Mouse (Mus musculus) fibroblast of lung, adult 2 months (primary cell): ENCODE results near the gene Pex14.

Experiments used
- DNase-seq: peaks from one replicate; pipeline ENCODE4 v3.0.0-alpha.2; 2011; ENCODE audit warnings: low read depth

Pex14 gene

DNA sequence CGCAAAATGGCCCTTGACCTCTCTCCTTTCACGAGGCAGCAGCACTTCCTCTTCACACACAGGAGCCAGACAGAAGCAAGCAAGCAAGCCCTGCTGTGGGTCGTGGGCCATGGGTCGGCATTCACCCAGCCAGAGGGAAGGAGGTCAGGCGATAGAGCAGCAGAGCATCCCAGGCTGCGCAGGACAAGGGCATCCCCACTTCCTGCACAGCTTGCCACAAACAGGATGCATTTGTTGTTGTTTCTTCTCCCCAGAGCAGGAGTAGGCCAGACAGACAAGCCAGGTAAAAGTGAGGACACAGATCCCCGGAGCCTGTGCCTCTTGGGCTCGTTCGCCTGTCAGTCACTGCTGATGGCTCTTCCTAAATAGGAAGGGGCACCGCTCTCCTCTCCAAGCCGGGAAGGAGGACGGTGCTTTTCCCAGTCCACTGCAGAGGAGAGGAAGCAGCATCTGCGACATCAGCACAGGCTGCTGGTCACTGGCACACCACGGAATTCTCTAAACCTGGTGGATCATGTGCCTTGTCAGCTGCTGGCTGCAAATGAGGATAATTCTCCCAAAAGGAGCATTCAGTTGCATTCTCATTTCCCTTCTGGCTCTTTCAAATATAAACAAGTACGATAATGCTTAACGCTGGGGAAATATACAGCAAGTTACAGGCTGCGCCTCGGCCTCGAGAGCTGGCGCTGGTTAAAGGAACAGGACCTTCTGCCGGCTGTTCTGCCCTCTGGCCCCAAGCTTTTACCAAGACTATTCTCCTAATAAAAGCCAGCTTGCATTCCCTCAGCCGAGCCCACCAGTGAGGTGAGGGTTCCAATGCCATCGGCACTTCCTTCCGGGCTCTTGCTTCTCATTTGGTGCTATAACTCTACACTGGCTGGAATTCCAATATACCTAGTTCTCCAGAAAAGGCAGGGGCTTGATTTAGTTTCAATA lies 113.9 kb downstream of the Pex14 start:
- DNase-seq: no peak

DNA sequence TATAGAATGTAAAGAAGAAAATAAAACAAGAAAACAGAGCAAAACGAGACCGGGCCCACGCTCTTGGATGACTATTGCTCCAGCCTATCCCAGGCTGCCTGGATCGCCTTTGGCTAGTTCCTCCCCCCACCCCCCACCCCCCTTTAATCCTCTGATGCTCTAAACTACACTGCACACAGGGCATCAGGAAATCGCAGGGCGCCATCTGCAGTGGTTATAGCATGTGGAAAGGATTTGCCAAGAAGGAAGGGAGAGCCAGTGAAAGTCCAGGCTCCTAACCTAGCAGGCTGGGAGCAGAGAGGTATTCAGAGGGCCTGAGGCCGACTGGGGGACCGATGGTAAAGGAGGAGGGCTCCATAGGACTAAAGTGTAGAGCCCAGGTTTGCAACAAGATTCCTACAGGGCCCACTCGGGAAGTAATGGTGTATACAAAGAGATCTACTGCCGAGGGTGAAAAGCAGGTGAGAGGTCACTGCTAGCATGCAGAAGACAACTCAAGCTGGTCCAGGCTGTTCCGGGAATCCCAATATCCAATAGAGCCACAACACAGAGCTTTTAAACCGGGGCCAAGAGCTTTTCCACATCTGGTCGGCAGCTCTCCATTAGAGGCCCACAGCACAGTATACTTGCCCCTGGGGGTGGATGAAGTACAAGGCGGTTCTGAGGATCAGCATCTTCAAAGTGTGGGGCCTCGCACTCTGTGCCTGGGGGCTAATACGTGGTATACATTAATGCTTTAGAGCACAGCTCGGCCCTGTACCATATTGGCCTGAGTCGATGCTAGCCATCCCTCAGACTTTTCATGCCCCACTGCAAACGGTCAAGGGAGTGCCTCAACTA lies 114.8 kb downstream of the Pex14 start:
- DNase-seq: no peak

DNA sequence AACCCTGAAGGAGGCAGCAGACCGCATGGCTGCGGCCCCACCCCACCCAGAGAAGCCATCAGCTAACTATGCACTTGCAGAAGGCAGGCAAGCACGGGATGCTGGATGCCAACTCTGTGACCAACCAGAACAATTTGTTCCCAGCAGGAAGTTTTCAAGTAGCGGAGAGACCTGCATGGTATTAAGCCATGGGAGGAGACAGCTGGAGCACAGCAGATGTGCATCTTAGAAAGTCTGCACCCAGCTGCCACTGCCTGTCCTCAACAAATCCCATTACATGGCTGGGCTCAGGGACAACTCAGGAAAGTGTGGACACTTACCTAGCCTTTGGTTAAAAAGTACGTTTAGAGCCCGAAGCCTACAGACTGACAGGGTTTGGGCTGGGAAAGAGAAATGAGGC lies 117.4 kb downstream of the Pex14 start:
- no peak for DNase-seq

DNA sequence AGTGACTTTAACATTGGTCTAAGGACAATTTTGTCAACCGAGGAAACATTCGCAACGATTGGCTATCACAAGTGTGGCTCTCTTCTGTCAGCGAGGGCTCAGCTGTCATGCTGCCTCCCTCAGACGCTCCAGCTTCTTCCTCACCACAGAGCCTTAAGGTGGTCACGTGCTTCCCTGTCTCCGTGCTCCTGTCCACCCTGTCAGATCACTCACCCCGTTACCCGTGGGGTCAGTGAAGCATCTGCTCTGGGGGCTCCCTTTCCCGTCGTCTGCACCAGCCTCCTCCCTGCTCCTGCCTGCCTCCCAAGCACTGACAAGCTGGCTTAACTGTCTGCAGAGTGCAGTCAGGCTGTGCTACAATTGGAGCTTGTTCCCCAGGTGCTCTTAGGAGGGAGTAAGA lies 119.8 kb downstream of the Pex14 start:
- no peak for DNase-seq

DNA sequence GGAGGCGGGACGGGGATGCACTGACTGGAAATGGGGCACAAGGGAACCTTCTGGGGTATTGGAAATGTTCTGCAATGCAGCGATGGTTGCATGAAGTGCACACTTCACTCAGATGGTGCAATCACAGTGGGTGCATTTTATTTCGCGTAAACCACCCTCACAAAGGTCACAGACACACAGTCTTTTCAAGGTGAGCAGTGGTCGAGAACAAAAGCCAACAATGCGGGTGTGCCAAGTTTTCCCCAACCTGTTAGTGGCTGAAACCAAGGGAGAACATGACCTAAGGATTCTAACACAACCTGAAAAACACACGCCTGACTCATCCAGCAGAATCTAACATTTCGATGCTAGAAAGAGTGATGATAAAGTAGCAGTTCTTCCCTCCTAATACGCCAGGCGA lies 120.8 kb downstream of the Pex14 start:
- DNase-seq: no peak

DNA sequence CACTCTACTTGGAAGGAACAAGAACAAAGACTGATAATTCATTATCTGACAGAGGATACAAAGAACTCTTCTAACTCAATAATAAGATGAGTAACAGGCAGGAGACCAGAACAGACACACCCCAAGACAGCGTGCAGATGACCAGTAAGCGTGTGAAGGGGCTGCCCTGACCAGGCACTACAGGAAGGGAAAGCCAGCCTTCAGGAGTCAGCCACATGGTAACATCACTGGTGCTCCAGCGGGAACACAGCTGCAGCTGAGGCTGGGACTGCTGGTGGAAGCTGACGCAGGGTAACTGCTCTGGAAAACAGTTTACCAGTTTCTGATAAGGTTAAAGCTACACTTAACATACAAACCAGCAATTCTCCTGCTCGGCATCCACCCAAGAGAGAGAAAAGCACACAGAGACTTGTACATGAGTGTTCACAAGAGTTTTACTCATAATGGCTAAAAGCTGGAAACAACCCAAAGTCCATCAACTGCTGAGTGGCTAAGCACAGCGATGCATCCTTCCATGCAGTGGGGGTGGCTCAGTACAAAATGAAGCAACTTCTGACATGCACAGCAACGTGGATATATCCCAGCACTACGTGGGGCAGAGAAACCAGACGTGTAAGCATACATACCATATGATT lies 121.3 kb downstream of the Pex14 start:
- DNase-seq: no peak

DNA sequence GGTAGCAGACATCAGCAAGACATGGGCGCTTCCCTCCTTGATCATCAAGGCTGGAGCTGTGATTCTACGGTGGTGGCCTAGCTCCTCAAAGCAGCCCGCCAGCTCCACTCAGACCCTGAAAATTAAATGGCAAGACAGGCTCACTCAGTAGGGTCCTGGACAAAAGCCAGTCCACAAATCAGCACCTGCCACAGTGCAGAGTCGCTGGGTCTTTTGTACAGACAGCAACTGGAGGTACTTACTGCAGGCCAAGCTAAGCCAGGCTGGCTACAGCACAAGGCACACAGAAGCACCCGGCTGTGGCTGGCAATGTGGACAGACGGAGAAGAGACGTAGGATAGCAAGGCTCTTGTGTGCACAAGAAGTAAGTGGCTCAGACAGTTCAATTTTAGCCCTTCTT lies 124.8 kb downstream of the Pex14 start:
- DNase-seq: no peak

DNA sequence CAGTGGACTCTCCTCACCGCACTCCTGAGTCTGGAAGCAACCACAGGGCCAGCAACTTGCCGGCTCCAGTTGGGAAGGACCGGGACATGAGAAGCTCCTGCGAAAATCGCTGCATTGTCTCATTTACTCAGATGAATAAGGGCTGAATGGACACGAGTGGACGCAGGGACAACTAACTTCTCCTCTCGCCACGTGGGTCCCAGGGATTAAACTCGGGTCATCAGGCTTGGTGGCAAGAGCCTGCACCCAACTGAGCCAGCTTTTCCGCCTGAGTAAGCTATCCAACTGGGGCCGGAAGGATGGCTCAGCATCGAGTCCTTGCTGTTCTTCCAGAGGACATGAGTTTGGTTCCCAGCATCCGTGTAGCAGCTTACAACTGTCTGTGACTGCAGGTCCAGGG lies 126.3 kb downstream of the Pex14 start:
- no peak for DNase-seq

DNA sequence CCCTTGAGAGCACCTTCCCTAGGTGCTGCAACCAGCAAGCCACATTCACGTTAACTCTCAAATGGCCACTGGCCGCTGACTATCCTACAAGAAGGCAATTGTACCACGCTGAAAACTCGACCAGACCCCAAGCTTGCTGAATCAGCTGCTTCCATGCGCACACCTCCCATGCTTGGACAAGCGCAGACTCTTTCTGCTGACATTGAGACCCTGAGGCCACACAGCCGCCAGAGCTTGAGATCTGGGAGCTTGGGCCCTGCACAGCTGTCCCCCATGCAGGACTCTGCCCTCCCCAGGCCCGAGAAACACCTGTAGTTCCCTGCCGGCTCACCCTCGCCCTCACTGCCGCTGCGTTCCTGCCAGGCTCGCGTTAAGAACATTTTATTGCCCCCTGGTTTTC lies 127.0 kb downstream of the Pex14 start:
- no peak for DNase-seq

DNA sequence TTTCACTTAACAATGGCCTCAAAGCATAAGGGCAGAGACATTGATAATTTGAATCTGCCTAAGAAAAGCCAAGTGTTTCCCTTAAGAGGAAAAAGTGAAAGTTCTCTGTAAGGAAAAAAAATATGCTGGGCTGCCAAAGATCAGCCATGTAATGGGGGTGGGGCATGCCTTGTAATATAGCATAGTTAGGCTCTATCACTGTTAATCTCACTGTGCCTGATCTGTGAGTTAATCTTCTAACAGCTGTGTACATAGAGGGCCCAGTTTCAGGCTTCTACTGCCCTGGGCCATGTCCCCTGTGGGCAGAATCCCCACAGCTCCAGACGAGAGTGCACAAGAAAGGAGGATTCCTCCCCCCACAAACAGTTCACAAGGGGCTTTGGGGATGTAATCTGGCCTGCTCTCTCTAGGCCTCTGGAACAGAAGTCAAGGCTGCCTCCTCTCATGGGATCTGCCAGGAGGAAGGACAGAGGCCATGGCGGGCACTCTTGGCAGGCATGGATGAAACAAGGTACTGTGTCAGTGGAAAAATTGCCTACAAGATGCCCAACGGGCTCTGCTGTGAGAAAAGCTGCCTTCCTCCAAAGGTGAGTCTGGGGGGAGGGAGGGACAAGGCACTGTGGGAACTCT lies 127.9 kb downstream of the Pex14 start:
- no peak for DNase-seq

DNA sequence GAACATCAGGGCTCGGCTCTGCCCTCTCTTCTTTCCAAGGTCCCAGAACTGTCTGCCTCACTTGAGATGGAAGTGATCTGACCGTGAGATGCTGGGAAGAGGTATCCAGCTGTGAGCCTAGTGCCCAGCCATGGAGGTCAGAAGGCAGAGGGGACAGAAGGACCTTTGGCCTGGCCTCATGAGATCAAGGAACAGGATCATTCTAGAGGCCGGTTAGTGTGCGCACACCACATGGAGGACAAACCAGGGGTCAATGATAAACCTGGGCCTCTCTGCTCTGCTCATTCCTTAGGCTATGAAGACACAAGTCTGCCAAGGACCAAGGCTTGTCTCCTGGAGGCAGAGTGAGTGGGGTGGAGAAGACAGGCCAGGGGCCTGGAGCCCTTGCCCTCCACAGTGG lies 128.9 kb downstream of the Pex14 start:
- no peak for DNase-seq

DNA sequence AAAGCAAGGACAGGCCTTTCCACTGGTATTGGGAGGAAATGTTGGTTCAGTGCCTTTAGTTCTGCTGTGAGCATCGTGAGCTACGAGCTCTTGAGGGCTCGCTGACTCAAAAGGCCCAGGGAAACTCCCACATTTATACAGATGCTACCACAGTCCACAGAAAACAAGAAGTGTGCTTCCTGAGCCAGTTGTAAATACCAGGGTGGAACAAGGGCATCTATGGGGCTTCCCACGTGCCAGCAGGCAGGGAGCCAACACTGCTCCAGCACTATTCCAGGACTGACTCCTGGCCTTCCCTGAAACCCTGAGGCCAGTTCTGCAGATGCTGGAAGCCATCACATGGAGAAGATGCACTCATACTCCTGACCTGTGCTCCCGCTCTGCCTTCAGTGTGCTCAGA lies 130.1 kb downstream of the Pex14 start:
- no peak for DNase-seq

DNA sequence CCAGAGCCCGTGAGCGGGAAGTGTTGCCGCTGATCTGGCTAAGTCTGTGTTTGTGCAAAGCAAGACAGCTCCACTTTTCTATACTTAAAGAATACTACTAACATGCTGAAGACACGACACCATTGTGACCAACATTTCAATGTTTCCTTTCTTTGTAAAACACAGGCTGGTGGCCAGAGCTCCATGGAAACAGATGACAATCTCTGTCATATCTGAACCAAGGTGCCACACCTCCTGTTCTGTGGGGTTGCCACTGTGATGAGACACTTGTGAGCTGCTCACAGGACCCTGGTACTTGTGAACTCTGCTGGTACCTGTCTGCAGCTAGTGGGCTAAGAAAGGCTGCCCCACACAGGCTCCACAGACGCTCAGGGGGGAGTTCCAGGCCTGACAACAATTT lies 130.8 kb downstream of the Pex14 start:
- no peak for DNase-seq

DNA sequence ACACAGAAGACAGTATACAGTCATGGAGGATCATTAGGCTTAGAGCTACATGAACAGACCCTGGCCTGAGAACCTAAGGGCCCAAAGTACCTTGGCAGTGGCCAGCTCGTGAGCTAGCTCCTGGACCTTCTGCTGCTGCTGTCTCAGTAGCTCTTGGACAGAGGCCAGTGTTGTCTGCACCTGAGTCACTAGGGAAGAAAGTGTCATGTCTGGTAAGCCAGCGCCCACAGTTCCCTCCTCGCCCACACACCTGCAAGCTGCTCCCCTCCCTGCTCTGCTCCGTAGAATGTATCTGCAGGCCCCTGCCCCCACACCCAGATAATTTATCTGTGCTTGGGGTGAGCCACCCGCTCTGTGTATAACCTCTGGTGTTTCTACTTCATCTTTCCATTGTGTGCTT lies 133.5 kb downstream of the Pex14 start:
- no peak for DNase-seq

DNA sequence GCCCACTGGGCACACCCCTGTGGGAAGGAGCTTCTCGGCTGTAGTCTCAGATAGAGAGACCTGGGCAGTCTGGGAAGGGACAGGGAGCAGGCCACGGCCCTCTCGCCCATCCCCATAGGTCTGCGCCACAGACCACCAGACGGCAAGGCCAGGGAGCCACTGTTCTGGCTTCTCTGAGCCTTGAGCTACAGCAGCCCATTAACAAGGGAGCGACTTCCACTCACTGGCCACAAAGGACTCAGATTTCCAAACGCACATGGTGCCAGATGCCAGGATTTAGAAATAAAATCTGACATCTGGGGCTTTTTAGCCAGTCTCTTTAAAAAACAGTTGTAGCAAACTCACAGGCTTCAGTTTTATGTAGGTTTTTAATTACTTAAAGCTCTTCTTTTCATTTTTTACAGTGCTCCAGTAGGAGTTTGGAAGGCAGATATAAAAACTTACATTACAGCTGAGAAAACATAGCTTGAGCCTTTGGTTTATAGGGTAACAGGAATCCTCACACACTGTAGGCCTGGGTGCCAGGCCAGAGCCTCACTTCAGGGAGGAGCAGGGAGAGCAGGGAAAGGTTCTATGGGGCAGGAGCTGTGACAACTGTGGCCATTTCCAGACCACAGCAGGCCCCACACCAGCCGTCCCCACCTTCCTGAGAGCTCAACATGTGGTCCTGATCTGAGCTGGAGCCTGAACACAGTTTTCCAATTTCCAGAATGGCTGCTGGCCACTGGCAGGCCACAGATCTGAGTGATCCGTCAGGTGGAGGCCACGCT lies 134.9 kb downstream of the Pex14 start:
- DNase-seq: no peak

DNA sequence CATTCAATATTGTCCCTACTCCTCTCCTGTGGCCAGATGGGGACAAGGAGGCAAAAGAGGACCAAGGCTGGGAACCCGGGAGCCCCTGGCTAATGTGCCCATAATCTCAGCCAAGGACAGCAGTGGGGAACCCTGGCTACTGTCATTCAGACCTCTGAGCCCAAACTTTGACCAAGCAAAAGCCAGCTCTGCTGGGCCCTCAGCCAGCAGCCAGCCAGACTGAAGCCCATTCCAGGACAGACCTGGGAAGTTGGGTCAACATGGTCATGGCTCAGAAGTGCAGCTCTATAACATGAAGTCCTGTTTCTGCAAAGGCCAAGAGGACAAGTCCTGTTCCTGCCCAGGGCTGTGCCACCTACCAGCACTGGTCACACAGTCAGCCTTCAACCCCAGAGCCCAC lies 137.6 kb downstream of the Pex14 start:
- DNase-seq: no peak

DNA sequence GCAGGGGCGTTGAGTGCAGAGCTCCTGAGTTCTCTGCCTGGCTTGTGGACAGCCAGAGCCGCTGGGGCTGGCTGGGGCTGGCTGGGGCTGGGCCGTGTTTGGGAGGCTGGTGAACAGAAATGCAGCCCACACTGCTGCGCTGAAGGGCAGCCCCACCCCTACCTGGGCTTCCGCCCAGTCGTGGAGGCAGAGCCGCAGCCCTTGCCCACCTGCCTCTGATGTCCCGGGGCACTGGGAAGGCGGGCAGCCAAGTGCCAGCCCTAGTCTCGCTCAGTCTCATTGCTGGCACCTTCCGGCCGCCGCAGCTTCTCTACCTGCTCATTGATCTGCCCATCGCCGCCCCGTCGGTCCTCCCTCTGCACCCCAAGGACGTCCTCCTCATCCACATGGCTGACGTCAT lies 138.6 kb downstream of the Pex14 start:
- DNase-seq: no peak

DNA sequence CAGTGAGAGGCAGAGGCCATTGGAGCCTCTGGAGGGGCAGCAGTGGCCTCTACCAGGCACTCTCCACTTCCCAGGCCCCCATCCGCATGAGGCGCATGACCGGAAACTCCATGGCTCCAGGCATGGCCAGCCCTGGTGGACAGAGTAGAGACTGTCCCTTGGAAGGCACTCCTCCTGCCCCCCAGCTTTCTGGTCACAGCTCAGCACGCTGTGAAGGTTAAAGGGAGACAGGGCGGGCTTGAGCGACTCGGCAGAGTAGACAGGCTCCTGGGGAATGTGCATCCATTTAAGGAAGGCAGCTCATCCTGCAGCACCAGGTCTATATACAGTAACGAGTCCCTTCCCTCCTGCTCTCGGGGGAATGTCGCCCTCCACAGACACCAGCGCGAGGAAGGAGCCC lies 139.7 kb downstream of the Pex14 start:
- no peak for DNase-seq

DNA sequence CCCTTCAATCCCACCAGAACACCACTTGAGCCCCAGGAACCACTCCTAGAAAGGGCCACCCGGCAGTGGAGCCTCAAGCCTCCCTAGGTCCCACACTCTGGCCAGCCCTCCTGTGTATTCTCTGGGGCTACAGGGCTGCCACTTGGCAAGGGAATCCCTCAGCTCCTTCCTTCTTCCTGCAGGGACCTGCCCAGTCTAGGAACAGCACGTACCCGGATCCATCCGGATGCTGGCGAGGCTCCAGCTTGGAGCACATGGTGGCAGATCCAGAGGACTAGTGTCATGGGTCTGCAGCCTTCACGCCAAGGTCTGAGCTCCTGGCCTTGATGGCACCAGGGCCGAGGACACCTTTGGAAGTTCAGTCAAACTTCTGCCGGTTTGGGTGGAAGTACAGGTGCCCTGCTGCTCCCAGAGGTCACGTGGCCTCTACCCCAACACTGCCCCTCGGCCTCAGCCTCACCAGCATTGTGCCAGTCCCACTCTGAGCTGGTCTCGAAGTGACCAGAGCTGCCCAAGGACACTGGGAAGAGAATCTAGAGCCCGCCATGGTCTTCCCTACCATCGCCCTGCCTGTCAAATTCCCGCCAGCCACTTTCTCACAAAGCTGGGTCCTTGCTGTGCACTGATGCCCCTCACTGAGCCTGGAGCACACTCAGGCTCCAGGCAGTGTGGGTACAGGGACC lies 144.4 kb downstream of the Pex14 start:
- DNase-seq: no peak

DNA sequence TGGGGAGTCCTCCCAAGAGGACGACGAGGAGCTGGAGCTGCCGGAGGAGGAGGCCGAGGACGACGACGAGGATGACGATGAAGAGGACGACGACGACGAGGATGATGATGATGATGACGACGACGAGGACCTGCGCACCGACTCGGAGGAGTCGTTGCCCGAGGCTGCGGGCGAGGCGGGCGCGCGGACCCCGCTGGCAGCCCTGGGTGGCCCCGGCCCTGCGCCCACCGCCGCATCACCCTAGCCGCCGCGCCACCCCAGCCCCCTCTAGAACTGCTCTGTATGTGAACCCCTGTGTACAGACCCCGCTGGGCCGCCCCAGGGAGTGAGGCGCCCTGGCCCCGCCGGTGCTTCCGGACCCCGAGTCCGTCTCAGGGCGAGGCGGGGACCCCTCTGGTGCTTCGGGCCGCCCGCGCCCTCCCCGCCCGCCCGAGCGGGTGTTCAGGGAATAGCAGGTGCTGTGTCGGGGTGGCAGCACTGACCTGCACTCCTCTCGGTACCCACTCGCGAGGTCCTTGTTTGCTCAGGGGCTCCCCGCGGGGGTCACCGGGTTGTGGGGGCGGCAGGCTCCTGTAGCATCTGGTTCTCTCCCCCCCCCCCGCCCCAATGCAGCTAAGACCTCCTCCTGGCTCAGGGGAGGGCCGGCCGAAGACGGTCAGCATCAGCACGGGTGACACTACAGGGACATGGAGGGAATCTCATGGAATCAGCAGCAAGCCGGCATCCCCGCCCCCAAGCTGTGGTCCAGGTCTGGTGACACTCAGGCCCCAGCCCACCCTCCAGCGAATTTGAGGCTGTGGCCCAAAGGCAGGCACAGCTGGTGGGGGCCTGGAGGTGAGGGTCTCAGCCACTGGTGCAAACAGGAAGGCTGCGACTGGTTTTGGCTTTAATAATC lies 147.1 kb downstream of the Pex14 start:
- DNase-seq: no peak
